Mouse (Mus musculus) left cerebral cortex, adult 18-20 months (tissue): Measurements from ENCODE around the gene Fancc. TPM values are rescaled to one million over a fixed set of nuclear protein-coding genes. Genes with fewer than 3 reads are reported as not detected.

Source experiments
- DNase-seq, 2 experiments: peaks; one replicate each; pipeline ENCODE4 v3.0.0; 2021 to 2022; ENCODE audit warnings: low spot score in 2 of 2, mixed read lengths in 1 of 2
- total RNA-seq, 2 experiments: library from RNA; stranded (reverse); gene quantifications; 2 replicates each; pipeline ENCODE4 v1.2.3; 2021

The Fancc gene
- total RNA-seq, 2 experiments from 2014 or later = 8.0 to 9.3 TPM

DNA sequence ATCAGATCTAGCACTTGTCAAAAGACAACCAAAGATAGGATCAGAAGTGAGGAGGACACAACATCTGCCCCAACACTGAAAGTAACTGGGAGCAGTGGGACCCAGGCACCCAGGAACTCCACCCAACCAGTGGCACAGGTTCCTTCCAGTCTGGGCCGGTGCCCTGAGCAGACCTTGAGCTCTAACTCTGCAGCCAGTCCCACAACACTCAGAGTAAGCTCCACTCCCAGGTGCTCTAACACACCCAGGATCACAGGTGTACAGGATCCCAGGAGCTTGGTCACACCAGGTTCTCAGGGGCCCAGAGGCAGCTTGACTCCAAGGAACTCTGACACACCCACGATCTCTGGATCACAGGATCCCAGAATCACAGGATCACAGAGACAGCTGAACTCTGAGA is 74.0 kb downstream of the Fancc start:
- no peak for DNase-seq

DNA sequence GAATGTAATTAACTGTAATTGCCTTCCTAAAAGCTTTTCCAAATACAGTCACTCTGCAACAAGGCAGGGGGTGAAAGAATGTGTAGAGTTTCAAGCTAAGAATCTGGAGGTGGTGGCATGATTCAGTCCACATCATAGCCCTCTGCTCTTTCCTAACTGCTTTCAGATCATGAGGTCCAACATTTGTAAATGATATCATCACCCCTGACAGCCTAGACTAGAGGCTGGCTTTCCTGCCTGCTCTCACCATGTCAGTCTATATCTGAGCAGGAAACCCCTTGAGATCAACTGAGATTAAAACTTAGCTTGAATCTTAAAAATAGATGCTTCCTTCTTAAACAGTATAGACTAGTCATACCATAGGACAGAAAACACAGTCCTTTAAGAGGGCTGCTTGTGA is 75.9 kb downstream of the Fancc start:
- DNase-seq = no peak

DNA sequence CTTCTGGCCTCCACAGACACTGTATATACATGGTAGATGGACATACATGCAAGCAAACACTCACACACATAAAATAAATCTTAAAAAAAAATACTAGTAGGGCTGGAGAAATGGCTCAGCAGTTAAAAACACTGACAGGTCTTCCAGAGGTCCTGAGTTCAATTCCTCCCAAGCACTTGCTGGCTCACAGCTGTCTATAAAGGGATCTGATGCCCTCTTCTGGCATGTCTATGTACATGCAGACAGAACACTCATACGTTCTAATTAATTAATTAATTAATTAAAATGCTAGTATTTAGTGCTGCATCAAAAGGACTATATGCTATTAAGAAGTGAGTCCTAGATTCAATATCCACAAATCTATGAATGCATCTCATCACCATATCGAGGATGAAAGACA is 78.9 kb downstream of the Fancc start:
- no peak for DNase-seq

DNA sequence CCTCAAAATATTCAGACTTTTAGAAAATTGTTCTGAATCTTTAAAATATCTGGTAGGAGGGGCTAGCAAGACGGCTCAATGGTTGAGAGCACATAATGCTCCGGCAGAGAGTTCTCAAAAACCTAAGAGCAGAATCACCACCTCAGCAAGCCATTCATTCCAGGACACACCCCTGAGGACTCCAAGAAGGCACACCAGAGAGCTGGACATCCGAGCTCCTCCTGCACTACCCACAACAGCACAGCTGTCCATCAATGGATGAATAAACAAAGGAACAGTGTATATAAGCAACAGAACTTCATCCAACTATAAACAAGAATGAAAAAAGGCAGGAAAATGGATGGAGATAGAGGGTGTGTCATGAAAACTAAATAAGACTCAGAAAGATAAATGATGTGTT is 80.3 kb downstream of the Fancc start:
- no peak for DNase-seq

DNA sequence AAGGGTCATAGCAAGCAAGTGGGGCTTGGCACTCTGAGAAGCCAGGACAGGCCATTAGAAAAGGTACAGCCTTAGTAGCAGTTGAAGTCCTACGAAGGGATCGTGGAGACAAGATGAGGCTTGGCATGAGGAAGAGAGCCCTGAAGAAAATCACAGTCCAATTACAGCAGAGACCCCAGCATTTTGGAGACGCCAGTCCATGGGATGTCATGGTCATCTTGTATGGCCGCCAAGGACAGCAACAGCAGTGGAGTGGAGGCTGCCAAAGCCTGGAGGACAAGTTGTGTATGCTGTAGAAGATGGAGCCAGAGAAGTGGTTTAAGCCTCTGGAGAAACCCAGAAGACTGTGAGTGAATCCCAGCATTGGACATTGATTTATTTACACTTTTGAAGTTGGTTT is 84.4 kb downstream of the Fancc start:
- DNase-seq = no peak

DNA sequence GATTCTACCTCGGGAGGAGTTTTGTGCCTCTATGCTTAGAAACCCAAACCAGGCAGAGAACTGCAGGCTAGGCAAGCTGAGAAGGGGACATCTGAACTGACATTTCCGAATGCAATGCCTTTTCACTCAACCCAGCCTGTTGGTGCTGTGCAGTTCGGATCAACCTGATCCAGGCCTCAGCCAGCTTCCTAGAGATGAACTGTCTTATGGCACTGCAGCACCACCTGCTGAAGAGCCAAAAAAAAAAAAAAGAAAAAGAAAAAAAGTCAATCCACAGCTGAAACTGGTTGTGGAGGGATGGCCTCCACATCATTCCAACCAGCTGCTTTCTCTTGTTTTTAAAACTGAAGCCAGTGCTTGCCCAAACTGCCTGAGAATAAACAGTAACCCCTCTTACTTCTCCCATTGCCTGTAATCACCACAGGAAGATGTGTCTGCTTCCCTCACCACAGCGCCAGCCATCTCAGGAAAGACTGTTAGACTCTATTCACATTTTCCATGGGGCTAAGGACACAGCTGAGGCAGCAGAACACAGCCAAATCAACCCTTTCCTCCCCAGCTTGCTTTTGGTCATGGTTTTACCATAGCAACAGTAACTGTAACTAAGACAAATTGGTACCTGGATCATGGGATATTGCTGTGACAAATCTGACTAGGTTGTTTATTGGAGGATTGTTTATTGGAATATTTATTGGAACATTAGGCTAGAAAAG is 85.6 kb downstream of the Fancc start:
- no peak for DNase-seq

DNA sequence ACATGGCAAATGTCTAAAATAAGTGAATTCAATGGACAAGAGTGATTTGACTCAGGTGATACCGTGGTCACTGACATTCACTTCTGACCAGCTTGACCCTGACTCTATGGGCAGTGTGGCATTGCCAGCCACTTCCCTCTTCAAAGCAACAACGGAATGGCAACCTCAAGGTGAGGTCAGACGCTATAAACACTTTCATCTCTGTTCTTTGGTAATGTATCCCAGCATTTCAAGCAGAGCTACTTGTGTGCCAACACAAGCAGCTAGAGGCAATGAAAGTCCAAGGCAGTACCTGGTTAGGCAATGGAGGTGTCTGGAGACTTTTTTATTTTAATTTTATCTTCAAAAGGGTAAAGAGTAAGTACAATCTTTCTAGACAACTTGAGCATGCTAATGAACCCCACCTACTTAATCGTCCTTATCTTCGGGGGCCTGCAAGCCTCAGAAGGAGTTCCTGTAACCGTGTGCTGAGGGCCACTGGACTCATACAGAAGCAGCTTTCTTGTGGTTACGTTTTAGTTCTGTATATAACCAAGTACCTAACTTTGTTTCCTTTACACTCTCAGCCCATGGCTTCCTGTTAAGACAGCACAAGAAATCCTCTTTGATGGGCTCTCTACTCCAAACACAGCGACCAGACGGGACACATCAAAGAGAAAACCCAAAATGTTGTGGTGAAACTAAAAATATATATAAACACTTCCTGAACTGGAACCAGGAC is 86.3 kb downstream of the Fancc start:
- DNase-seq = no peak

DNA sequence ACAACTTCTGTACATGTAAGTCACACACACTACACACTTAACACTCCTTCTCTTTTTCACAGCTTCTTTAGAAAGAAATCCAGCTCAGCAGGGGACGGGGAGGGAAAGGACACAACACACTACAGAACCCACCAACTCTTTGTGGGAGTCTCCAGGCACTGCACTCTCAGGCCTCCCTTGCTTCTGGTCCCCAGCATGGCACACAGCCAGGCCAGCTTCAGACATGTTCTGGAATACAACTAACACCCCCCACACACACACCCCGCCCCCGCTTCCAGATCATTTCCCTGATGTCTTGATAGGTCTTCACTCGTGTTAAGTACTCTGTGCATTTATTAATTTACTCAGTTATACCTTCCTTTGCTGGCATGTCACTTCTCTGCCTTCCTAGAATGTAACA is 91.9 kb downstream of the Fancc start:
- DNase-seq = no peak

DNA sequence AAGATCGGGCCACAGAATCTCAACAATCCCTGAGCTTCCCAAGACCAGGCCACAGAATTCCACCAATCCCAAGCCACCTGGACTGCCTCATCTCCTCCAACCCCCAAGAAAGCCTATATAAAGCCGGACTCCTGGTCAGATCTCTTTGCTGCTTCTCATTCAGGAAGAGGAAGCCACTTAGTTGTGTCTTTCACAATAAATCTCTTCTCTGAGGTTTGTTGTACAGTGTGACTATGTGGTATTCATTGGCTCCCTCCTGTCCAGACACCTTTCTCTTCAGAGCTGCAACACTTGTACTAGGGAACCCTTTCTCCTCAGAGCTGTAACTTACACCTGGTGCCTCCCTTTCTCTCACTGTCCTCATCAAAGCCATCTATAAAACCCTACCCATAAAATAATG is 92.4 kb downstream of the Fancc start:
- no peak for DNase-seq

DNA sequence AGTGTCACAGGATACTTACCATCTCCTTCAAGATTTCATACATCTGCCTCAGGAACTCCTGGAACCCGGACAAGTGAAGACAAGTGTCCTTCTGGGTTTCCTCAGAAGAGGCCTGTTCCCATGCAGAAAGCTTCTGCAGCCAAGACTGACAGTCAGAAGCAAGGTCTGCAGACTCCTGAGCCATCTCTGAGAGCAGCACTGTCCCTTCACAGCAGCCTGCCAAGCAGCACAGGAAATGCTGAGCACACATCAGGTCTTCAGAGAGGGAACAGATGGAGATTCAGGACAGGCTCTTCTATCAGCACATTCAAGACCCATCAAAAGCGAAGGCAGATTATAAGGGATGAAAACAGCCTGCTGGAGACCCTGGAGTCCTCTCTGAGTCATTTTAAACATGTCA is 94.3 kb downstream of the Fancc start:
- no peak for DNase-seq

DNA sequence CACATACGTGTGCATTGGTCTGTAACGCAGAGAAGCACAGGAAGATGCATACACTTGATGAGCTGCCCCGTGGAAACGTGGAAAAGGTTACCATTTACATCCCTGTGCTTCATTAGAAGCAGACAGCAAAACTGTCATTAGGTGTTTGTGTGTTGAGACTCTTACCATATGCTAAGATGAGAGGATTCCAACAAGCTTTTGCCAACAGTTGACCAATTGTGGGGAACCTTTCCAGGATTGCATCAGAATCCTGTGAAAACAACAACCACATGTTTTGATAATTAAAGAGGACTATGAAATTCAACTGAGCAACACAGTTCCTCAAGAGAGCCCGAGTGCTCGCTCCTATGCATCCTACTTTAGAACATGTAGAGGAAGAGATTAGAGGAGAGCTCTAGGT is 97.0 kb downstream of the Fancc start:
- no peak for DNase-seq

DNA sequence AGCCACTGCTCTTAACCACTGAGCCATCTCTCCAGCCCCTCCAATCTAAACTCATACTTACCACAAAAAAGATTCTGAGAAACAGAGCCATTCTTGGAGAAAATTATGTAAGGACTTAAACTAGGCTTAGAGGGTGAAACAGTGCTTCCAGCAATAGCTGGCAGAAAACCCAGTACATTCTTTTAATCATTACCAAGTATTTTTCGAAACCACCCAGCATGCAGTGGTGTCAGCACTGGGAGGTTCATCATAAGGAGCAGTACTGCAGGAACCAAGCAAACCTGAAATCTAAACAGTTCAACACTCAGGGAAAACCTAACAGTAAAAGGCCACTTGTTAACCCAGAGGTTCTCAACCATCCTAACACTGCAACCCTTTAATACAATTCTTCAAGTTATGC is 99.7 kb downstream of the Fancc start:
- no peak for DNase-seq

DNA sequence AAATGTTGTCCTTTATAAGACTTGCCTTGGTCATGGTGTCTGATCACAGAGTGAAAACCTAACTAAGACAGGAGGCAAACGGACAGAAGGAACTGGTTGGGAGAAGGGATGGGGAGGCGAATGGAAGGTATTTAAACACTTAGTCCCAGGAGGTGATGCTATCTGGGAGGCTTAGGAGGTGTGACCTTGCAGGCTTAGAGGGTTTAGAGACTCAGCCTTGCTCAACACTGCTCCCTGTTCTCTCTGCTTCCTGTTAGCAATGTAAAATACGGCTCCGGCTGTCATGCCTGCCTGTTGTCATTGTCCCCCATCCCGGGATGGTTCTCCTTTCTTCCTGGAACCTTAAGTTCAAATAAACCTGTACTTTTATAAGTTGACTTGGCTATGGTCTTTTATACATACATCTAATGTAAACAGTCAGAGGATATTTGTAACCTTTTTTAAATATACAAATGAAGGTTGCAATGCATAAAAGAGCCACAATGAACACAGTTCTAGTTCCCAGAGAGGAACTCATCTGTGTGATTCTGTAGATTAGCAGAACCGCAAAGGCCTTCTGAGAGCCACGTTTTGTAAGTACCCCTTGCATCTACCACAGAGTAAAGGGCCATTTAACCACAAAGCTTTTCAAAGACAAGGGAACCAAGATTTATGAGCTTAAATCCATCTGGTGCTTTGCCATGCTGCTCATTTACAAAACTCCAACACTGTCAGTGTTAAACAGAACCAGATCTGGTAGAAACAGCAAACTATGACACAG is 102.6 kb downstream of the Fancc start:
- DNase-seq = no peak

DNA sequence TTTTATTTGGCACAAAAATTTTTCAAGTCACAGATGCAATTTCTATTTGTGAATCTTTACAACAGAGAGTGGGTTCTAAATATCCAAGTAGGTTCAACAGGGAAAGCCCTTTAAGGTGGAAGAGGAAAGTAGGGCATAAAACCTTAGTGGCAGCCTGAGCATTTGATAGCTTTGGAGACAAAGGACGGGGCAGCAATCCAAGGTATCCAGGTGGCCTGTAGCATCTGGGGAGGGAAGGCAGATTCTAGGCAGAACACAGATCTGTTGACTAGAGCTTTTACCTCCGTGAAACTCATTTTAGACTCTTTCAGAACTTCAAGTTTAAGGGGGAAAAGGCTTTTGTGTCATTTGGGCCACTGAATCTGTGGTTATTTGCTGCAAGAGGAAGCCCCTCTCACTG is 111.8 kb downstream of the Fancc start:
- DNase-seq = no peak

DNA sequence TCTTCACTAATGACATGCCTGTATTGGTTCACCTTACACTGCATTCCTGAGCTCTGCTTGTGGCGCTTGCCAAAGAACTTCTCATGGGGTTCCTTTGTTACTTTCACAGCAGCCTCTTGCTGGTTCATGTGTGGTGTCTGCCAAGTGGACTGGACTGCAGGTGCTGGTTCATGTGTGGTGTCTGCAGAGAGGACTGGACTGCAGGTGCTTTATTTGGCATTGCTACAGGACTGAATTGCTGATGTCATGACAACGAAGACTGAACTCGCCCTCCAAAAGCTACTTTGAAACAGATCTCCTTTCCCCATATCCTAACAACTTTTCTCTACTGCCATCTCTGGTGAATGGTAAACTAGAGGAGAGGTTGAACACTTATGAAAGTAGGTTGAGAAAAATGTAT is 112.3 kb downstream of the Fancc start:
- no peak for DNase-seq

DNA sequence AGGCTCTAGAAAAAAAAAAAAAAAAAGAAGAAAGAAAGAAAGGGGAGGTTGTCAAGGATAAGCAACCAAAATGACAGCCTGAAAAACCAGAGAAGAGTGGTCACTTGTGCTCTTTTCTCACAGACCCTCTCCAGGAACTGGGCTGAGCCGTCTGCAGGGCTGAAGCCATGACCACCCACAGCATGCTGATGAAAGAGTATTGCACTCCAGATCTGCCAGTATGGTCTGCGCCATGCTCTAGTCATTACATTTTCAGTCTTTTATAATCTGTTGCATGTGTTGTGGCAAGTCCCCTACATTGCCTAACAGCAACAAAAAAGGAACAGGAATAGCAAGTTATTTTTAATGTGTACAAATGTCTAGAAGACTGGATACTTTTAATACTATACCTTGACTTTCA is 114.9 kb downstream of the Fancc start:
- DNase-seq = no peak

DNA sequence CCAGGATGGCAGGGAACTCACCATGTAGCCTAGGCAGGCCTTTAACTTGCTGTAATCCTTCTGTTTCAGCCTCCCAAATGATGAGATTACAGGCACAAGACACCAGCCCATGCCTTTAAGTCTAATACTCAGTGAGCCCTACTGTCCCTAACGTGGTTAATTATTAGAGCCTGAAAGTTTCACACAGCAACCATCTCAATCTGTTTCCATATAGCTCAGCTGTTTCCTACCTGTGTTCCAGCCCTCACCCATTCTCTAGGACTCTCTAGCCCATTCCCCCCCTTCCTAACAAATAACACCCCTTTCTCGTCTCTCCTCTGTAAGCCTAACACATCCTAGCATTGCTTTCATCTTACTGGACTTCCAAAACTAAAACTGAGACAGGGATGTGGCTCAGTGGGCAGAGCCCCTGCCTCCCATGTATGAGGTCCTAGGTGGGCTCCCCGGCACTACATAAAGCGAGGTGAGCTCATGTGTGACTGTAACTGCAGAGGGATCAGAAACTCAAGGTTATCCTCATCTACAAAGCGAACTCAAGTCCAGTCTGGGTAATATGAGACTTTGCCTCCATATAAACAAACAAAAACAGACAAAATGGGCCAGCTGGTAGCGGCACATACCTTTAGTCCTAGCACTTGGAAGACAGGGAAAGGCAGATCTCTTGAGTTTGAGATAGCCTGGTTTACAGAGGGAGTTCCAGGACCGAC is 123.5 kb downstream of the Fancc start:
- no peak for DNase-seq

DNA sequence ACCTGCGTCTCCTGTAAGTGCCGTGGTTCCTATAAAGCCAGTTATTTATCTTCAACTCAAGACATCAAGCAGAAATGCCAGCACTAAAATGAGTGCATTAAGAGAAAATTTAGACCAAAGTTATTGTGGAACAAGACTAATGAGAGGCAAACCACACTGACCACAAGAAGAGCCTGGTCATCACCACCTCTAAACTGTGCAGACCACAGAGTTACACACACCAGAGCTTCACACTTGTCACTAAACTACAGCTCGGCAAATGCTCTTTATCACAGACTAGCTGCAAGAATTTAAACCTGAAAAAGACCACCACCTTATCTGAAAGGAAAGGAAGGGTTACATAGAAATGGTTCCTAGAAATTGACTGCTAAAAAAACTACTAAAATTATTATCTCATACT is 135.3 kb downstream of the Fancc start:
- DNase-seq = no peak

DNA sequence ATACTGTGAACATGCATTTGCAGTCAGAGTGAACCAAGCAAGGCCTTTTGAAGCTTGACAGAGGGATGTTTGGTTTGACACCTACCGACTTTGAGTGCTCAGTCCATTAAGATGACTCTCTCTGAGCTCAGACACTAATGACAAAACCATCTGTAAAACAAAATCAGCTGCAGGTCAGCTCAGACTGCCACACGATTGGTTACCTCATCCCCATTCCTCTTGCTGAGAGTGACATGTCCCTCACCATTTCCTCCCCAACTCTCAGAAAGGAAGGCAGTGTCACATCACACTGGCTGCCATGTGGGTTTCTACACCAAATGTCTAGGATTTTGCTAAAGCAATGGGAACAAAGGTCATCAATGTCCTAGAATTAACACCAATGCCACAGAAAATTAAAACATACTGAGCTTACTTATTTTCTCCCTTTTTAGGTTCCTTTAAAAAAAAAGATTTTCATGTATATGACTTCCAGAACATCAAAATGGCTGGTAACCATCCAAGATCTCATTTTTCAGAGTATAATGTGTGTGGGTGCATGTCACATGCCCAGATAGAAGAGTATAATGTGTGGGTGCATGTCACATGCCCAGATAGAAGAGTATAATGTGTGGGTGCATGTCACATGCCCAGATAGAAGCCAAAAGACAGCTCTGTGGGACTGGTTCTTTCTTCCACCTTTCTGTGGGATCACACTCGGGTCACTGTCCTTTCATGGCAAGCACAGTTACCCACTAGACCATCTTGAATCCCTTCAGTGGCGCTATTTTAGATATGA is 136.8 kb downstream of the Fancc start:
- DNase-seq = no peak

DNA sequence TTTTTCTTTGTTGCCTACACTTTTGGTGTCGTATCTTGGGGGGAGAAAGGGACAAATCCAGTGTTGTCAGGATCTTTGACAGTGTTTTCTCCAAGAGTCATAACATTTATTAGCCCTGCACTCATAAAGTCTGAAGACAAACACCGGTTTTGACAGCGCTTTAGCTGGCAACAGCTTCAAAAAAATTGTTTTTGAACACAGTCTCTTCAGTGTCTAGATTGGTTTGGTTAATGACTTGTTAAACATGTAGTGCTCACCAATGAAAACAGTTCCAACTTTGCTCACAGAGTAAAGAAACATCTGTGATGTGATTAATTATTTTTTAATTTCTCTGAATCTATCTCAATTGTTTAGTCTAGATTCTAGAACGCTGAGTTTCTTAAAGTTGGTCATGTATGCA is 137.7 kb downstream of the Fancc start:
- no peak for DNase-seq

DNA sequence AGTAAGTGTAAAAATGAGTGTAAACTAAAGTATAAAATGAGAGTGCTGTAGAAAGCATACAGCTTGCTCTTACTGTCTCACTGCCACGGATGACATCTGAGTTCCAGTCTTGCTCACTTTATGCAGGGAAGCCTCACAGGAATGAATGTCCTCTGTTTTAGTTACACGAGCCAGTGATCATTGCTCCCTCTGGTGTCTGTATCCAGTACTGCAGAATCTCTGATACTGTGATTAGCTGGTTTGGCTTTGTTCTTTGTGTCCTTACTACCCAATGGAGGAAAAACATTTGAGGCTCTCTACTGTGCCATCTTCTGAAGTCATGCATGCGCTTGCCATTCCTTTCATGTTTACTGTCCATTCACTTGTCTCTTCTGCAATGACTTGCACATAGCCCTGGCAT is 140.5 kb downstream of the Fancc start:
- DNase-seq = peak; percentile 78 to 83
